Mouse (Mus musculus) stomach, embryonic 16.5 days (tissue): Measurements from ENCODE around the gene Sycp2. TPM values are rescaled to one million over a fixed set of nuclear protein-coding genes. Genes with fewer than 3 reads are reported as not detected.

Source experiments
- ATAC-seq: fragments of 200-750 bp; cut with Nextera tagmentation; 2 replicates; pipeline ENCODE4 v1.8.0; 2017; ENCODE audit warnings: moderate number of reproducible peaks, moderate TSS enrichment; ENCODE audit not compliant: insufficient read depth, low FRiP score
- H3K27ac ChIP-seq: fragments of 300-500 bp; sonication (generic); 2 replicates; pipeline ENCODE4 v1.5.1; 2014; ENCODE audit warnings: low read length
- H3K27me3 ChIP-seq: fragments of 300-500 bp; sonication (generic); 2 replicates; pipeline ENCODE4 v1.6.1; 2014; ENCODE audit warnings: low read length, control low read depth, mixed read lengths; ENCODE audit not compliant: control insufficient read depth, insufficient read depth
- H3K36me3 ChIP-seq: fragments of 300-500 bp; sonication (generic); 2 replicates; pipeline ENCODE4 v1.6.1; 2014; ENCODE audit warnings: low read length; ENCODE audit not compliant: control insufficient read depth, insufficient read depth
- H3K4me1 ChIP-seq: fragments of 300-500 bp; sonication (generic); 2 replicates; pipeline ENCODE4 v1.6.1; 2014; ENCODE audit warnings: low read length, control low read depth, mixed read lengths; ENCODE audit not compliant: control insufficient read depth, insufficient read depth
- H3K4me2 ChIP-seq: fragments of 300-500 bp; sonication (generic); 2 replicates; pipeline ENCODE4 v1.6.1; 2014; ENCODE audit warnings: low read depth, low read length, mixed read lengths
- H3K4me3 ChIP-seq: fragments of 300-500 bp; sonication (generic); replicated peaks from 2 replicates; pipeline ENCODE4 v1.5.1; 2014; ENCODE audit warnings: mild to moderate bottlenecking, low read length
- H3K9ac ChIP-seq: fragments of 300-500 bp; sonication (generic); 2 replicates; pipeline ENCODE4 v1.6.1; 2014; ENCODE audit warnings: low read length
- H3K9me3 ChIP-seq: fragments of 300-500 bp; sonication (generic); replicated peaks from 2 replicates; pipeline ENCODE4 v1.6.1; 2016; ENCODE audit warnings: low read length, control low read depth; ENCODE audit not compliant: control insufficient read depth
- WGBS: fragments of 180-500 bp; shearing (Covaris S2); extraction: QIAGEN DNeasy Blood & Tissue Kit; methylation state at CpG from one replicate; pipeline ENCODE4 v1.1.7; 2014; 5-methylcytosine and 5-hydroxymethylcytosine counted together
- polyA plus RNA-seq: library from polyadenylated mRNA; unstranded; fragments of >200 nt; fragmentation: Nextera tagmentation; extraction: Ambion mirVana; gene quantifications from 2 replicates; pipeline ENCODE4 v1.2.1, GENCODE M21; 2015

The Sycp2 gene
- polyA plus RNA-seq, 1 experiment from 2014 or later: 0.23 TPM

- peaks cover 21% of the 10 kb centered on the region for H3K4me1 ChIP-seq
- ATAC-seq: no peak
- no peak overlapping the region for H3K27ac ChIP-seq
- no peak overlapping the region for H3K4me3 ChIP-seq
- H3K9ac ChIP-seq: no peak overlapping the region
- H3K4me2 ChIP-seq: no peak overlapping the region
- 77% methylated on average over 4 of the region's 4 CpGs for WGBS
- no peaks in the 10 kb centered on the region for H3K9me3 ChIP-seq
- peaks cover 4% of the 10 kb centered on the region; the same call in 1 of the 2 replicates for H3K36me3 ChIP-seq
- H3K27me3 ChIP-seq: 0 out of 2 replicates have a peak, but pooled peaks cover 6% of the 10 kb centered on the region
Observed at GRCm38 (mm10) chr2:178416970-178417369, 9.5 kb upstream of the Sycp2 start.

GRCm38 (mm10) chr2:178416427-178416826 lies 8.9 kb upstream of the Sycp2 start:
- no peak for ATAC-seq

GRCm38 (mm10) chr2:178415150-178415448 lies 7.6 kb upstream of the Sycp2 start:
- peaks cover 21% of the 10 kb centered on the region for H3K4me1 ChIP-seq
- H3K27me3 ChIP-seq: 0 out of 2 replicates have a peak, but pooled peaks cover 6% of the 10 kb centered on the region
- H3K36me3 ChIP-seq: peaks cover 4% of the 10 kb centered on the region; the same call in 1 of the 2 replicates
- H3K9me3 ChIP-seq: no peaks in the 10 kb centered on the region
- no peak for ATAC-seq
- H3K27ac ChIP-seq: 0 out of 2 replicates have a peak overlapping the region, but pooled peaks have one; percentile 21
- peak overlapping the region; percentile 77 for H3K9ac ChIP-seq
- peak overlapping the region; percentile 99 for H3K4me2 ChIP-seq
- peak overlapping the region; percentile 72 for H3K4me3 ChIP-seq
- 28% methylated on average over 3 of the region's 3 CpGs for WGBS

More at GRCm38 (mm10) chr2:178416427-178416826, 8.9 kb upstream of the Sycp2 start:
- H3K36me3 ChIP-seq: peaks cover 4% of the 10 kb centered on the region; the same call in 1 of the 2 replicates
- H3K4me3 ChIP-seq: no peak overlapping the region
- H3K4me2 ChIP-seq: no peak overlapping the region
- H3K27me3 ChIP-seq: 0 out of 2 replicates have a peak, but pooled peaks cover 6% of the 10 kb centered on the region
- 68% methylated on average over 13 of the region's 13 CpGs for WGBS
- peaks cover 21% of the 10 kb centered on the region for H3K4me1 ChIP-seq
- no peaks in the 10 kb centered on the region for H3K9me3 ChIP-seq
- H3K9ac ChIP-seq: no peak overlapping the region
- H3K27ac ChIP-seq: no peak overlapping the region

- 2% methylated on average over 71 of the region's 74 CpGs for WGBS
Observed at GRCm38 (mm10) chr2:178414261-178415149, 7.0 kb upstream of the Sycp2 start, which contains the start of the genes Ppp1r3d and Fam217b. Gene Ppp1r3d (minus strand): TSS chr2:178414472. Gene Fam217b (plus strand): TSS chr2:178414524.

GRCm38 (mm10) chr2:178413481-178414260 lies 6.2 kb upstream of the Sycp2 start:
- peaks cover 21% of the 10 kb centered on the region for H3K4me1 ChIP-seq
- H3K9ac ChIP-seq: peak overlapping the region; percentile 77
- ATAC-seq: no peak
- 0 out of 2 replicates have a peak, but pooled peaks cover 6% of the 10 kb centered on the region for H3K27me3 ChIP-seq
- peak overlapping the region; percentile 79 for H3K27ac ChIP-seq
- H3K4me3 ChIP-seq: peak overlapping the region; percentile 72
- no peaks in the 10 kb centered on the region for H3K9me3 ChIP-seq
- WGBS: 13% methylated on average over 75 of the region's 75 CpGs
- peaks cover 4% of the 10 kb centered on the region; the same call in 1 of the 2 replicates for H3K36me3 ChIP-seq
- peak overlapping the region; percentile 99 for H3K4me2 ChIP-seq

More at GRCm38 (mm10) chr2:178414261-178415149, 7.0 kb upstream of the Sycp2 start, which contains the start of the genes Ppp1r3d and Fam217b:
- Histone ChIP-seq H3K36me3 (peaks cover 4% of the 10 kb centered on the region; the same call in 1 of the 2 replicates), H3K4me2 (peak within 1 kb of the TSS; percentile 99), H3K9ac (peak within 1 kb of the TSS; percentile 77), H3K9me3 (no peaks in the 10 kb centered on the region), H3K27ac (peak within 1 kb of the TSS; percentile 79), H3K27me3 (0 out of 2 replicates have a peak, but pooled peaks cover 6% of the 10 kb centered on the region), H3K4me3 (peak within 1 kb of the TSS; percentile 72), H3K4me1 (peaks cover 21% of the 10 kb centered on the region)
- peak; percentile 79 for ATAC-seq

- H3K4me2 ChIP-seq: peak overlapping the region; percentile 99
- H3K9me3 ChIP-seq: no peaks in the 10 kb centered on the region
- peak overlapping the region; percentile 72 for H3K4me3 ChIP-seq
- WGBS: 55% methylated on average over 13 of the region's 13 CpGs
- ATAC-seq: no peak
- peaks cover 21% of the 10 kb centered on the region for H3K4me1 ChIP-seq
- H3K27me3 ChIP-seq: 0 out of 2 replicates have a peak, but pooled peaks cover 6% of the 10 kb centered on the region
- H3K27ac ChIP-seq: 0 out of 2 replicates have a peak overlapping the region, but pooled peaks have one; percentile 16
- H3K9ac ChIP-seq: 0 out of 2 replicates have a peak overlapping the region, but pooled peaks have one; percentile 77
- H3K36me3 ChIP-seq: peaks cover 3% of the 10 kb centered on the region; the same call in 1 of the 2 replicates
Observed at GRCm38 (mm10) chr2:178413081-178413480, 5.6 kb upstream of the Sycp2 start.

GRCm38 (mm10) chr2:178412598-178412997 lies 5.1 kb upstream of the Sycp2 start:
- no peak overlapping the region for H3K4me3 ChIP-seq
- H3K9ac ChIP-seq: no peak overlapping the region
- H3K36me3 ChIP-seq: no peaks in the 10 kb centered on the region
- H3K4me1 ChIP-seq: peaks cover 21% of the 10 kb centered on the region
- H3K27me3 ChIP-seq: 0 out of 2 replicates have a peak, but pooled peaks cover 6% of the 10 kb centered on the region
- H3K4me2 ChIP-seq: peak overlapping the region; percentile 99
- H3K9me3 ChIP-seq: no peaks in the 10 kb centered on the region
- ATAC-seq: no peak
- H3K27ac ChIP-seq: 0 out of 2 replicates have a peak overlapping the region, but pooled peaks have one; percentile 8
- WGBS: 38% methylated on average over 6 of the region's 6 CpGs

- Histone ChIP-seq H3K27me3 (0 out of 2 replicates have a peak, but pooled peaks cover 6% of the 10 kb centered on the region), H3K9me3 (no peaks in the 10 kb centered on the region), H3K9ac (no peak overlapping the region), H3K27ac (no peak overlapping the region), H3K36me3 (no peaks in the 10 kb centered on the region), H3K4me2 (no peak overlapping the region), H3K4me1 (peaks cover 19% of the 10 kb centered on the region), H3K4me3 (no peak overlapping the region)
- no peak for ATAC-seq
- WGBS: 68% methylated on average over 6 of the region's 6 CpGs
Observed at GRCm38 (mm10) chr2:178410286-178410685, 2.8 kb upstream of the Sycp2 start.
